34 mouse cellular contexts compared by ENCODE assay signal in genomic region chr8:97722627-97723026, GRCm38 (mm10).
"Had no signal": no experiment of that assay in that cellular context is flagged by ENCODE, and none has a peak within 500 bp of the region (broad histone marks: within the 10 kb centered on the region; RNA-seq: fewer than 3 reads in every experiment).

No protein-coding gene starts in this region.

- H3K9ac ChIP-seq: heart, embryonic 12.5 days; heart, embryonic 13.5 days; heart, embryonic 15.5 days; hindbrain, embryonic 12.5 days; hindbrain, embryonic 13.5 days; hindbrain, embryonic 14.5 days; hindbrain, embryonic 15.5 days; intestine, embryonic 15.5 days; kidney, embryonic 15.5 days had no signal

- H3K9me3 ChIP-seq: heart, embryonic 12.5 days; heart, embryonic 13.5 days; heart, embryonic 15.5 days; hindbrain, embryonic 10.5 days; hindbrain, embryonic 12.5 days; hindbrain, embryonic 13.5 days; hindbrain, embryonic 15.5 days; intestine, embryonic 15.5 days; kidney, embryonic 15.5 days had no signal

- ATAC-seq: hindbrain, embryonic 16.5 days; hindbrain, postnatal 0 days; inflammation-experienced regulatory T-cells, adult 6 months; intestine, embryonic 15.5 days; intestine, embryonic 16.5 days; intestine, postnatal 0 days had no signal

- DNase-seq: heart, postnatal 10 days; heart, postnatal 14 days; heart, postnatal 36 days; heart, postnatal 4 days; kidney, adult 11 months; kidney, adult 18-20 months; kidney, adult 2 months; kidney, adult 8-10 months; kidney, adult 9 months; kidney, postnatal 10 days; kidney, postnatal 14 days; kidney, postnatal 25 days; kidney, postnatal 36 days; kidney, postnatal 4 days; layer of hippocampus, postnatal 36 days had no signal

- H3K4me2 ChIP-seq: heart, embryonic 11.5 days; heart, embryonic 12.5 days; heart, embryonic 13.5 days; heart, embryonic 15.5 days; hindbrain, embryonic 12.5 days; hindbrain, embryonic 13.5 days; hindbrain, embryonic 14.5 days; hindbrain, embryonic 15.5 days; intestine, embryonic 15.5 days; kidney, embryonic 15.5 days had no signal

- H3K4me3 ChIP-seq: heart, embryonic 12.5 days; heart, embryonic 13.5 days; heart, embryonic 15.5 days; hindbrain, embryonic 10.5 days; hindbrain, embryonic 12.5 days; hindbrain, embryonic 13.5 days; hindbrain, embryonic 15.5 days; intestine, embryonic 15.5 days; kidney, embryonic 15.5 days; layer of hippocampus, adult 2 months; left cerebral cortex, adult 2 months had no signal

- H3K27ac ChIP-seq: heart, embryonic 13.5 days; heart, embryonic 15.5 days; hindbrain, embryonic 10.5 days; hindbrain, embryonic 12.5 days; hindbrain, embryonic 13.5 days; hindbrain, embryonic 14.5 days; hindbrain, embryonic 15.5 days; hindbrain, postnatal 0 days; intestine, embryonic 15.5 days; kidney, embryonic 15.5 days; kidney, postnatal 0 days; layer of hippocampus, adult 2 months; left cerebral cortex, adult 2 months had no signal

- H3K36me3 ChIP-seq: heart, embryonic 12.5 days; heart, embryonic 13.5 days; heart, embryonic 15.5 days; hindbrain, embryonic 10.5 days; hindbrain, embryonic 12.5 days; hindbrain, embryonic 13.5 days; hindbrain, embryonic 15.5 days; intestine, embryonic 15.5 days; kidney, embryonic 15.5 days had no signal

- H3K4me1 ChIP-seq: heart, embryonic 12.5 days; heart, embryonic 13.5 days; heart, embryonic 15.5 days; hindbrain, embryonic 10.5 days; hindbrain, embryonic 12.5 days; hindbrain, embryonic 13.5 days; hindbrain, embryonic 15.5 days; intestine, embryonic 15.5 days; kidney, embryonic 15.5 days had no signal

- H3K27me3 ChIP-seq: heart, embryonic 12.5 days; heart, embryonic 13.5 days; heart, embryonic 15.5 days; hindbrain, embryonic 12.5 days; hindbrain, embryonic 13.5 days; hindbrain, embryonic 15.5 days; intestine, embryonic 15.5 days; kidney, embryonic 15.5 days had no signal
